Mouse (Mus musculus) cerebellum, postnatal 25 days (tissue): ENCODE data around the gene Klhdc4.
A peak's percentile ranks its signal among the peaks of the same experiment; 100 is the strongest.

ENCODE experiments used
- DNase-seq, 2 experiments: peaks; one replicate each; pipeline ENCODE4 v3.0.0; 2021; ENCODE audit warnings: mixed read lengths in 2 of 2

The Klhdc4 gene

DNA sequence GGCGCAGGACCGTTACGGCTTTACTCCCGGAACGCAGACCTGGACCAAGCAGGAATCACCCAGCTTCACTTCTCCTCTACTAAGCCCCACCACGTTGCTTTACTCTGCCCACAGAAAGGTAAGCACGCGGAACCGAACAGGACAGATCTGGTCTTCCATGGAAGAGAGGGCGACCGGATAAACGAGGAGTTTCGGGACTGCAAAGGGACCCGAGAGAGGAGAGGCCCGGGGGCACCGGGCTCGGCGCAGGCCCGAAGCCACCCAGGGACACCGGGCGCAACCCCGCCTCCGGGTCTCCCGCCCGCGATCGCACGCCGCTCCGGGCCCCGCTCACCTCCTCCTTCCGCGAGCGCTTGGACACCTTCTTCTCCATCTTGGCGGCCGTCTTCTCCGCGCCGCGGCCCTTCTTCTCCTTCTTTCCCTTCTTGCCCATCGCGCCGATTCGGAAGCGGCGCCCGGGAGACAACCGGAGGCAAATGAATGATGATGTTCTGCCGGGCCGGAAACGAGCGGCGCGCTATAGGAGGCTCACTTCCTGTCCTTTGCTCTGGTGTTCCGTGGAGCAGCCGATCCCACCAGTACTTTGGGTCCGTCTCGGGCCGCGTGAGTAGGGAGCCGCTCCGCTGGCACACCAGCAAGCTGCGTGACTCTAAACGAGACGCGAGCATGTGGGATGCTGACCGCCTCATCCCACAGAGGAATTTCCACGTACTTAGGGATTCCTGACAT, at the start of gene Klhdc4:
Klhdc4 (minus strand) TSS at position 522 of the 729 bp plus-strand sequence.
- peak; percentile 92 to 93 for DNase-seq

DNA sequence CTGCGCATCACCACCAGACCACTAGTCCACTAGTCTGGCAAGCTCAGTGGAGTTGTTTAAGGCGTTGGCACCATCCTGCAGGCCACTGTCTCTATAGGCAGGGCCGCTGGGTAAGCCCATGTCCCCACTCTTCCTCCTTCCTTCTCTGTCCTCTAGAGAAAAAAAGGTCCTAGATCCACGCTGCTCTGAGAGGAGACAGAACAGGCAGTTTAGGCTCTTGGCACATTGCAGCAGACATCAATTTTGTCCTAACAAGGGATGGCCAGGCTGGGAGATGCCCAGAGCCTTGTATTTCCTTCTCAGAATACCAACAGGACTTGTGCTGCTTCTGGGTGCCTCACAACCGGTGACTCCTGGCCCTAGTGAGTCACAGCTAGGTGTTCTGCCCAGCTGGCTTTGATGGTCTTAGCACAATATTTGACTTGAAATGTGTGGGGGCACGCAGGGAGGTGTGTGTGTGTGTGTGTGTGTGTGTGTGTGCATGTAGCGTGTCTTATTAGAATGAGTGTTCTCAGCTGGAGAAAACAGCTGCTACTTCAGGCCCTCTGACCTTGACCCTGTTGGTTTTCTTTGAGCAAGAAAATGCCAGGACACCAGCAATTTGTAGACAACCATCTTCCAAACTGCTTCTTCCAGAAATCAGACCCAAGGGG, 48.6 kb upstream of the Klhdc4 start:
- DNase-seq = no peak

DNA sequence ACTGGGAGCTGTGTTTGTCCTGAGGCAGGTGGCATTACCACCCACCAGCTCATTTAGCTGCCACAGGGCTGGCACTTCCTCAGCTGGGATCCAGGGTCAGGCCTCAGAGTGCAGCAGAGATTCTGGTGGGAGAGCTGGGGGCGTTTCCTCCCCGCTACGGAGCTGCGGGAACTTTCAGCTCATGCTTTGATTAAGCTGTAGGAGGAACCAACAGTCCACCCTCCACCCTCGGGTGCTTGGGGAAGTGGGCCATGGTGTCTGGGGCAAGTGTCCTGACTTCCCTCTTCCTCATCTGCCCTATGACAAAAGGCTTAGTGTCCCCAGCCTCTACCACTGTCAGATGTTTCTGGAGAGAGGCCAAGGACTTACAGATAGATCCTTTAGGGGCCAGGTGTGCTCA, 47.8 kb upstream of the Klhdc4 start:
- no peak for DNase-seq

DNA sequence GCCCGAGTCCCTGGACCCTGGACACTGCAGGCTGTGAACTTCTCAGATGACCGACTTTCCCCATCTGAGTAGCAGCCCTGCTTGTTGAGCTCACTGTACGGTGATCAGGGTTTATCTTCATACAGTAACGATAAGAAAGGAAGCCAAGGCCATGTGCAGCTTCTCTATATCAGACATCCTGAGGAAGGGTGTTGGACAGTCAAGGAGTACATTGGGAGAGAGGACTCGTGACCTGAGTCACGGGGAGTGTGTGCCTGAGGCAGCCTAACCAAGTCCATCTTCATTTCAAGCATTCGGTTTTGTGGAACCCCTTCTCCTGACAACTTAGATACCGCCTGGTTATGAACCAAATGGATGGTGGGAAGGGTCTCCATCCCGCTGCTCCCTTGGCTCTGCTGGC, 46.1 kb upstream of the Klhdc4 start:
- DNase-seq = no peak

DNA sequence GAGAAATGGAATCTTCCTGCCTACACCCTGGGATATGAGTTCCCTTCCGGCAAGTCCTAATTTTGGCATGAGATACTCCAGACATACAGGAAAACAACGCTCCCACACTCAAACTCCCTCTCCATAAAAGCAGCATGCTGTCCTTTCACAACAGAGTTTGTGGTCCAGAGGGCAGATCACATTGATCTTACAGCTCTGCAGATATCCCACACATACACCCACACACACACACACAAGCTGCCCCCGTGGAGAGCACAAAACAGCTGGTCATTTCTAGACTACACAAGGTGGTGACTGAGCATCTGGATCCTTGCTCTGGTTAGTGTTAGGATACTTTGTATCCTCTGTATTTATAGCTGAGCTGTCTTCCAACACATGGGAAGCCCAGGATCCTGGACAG, 45.7 kb upstream of the Klhdc4 start:
- no peak for DNase-seq

DNA sequence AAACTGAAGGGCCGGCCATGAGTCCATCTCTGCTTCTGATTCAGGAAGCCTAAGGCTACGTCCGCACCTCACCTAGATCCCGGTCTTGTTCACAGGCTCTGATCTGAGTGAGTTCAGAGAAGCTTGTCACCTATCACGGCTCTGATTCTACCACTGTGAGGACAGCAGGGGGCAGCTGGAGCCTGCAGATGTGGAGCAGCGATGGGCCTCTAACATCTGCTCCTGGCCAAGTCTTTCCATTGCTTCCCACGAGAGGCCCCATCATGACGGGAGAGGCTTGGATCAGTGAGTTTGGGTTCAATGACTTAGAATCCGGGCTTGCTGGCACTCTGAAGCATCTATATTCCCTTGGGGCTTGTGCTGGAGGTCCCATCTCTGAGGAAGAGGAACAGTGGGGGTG, 44.7 kb upstream of the Klhdc4 start:
- no peak for DNase-seq

DNA sequence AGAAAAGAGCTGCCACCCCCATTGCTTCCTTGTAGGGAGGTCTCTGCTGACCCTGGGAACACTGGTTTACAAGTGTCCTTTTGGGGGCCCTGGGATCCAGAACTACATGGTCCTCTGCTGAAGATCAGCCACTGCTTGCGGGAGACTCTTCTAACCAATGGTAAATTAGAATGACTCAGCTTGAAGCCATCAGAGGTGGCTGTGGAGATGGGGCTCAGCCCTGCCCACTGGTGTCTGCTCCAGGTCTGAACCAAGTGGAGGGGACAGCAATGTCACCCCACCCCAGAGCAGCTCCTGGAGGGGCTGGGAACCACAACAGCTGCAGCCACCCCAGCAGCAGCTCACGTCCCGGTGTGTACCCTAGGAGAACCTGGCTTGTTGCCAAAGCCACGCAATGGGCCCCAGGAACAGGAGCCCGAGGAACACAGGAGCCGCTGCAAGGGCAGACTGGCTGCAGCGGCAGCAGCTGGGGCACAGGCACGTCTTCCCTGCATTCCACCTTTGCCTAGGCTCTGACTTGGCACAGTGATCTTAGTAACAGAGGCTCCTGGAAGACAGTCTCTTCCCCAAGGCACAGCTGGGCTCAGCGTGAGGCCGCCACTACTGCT, 42.6 kb upstream of the Klhdc4 start:
- DNase-seq = peak in 1 of 2 experiments; percentile 11

DNA sequence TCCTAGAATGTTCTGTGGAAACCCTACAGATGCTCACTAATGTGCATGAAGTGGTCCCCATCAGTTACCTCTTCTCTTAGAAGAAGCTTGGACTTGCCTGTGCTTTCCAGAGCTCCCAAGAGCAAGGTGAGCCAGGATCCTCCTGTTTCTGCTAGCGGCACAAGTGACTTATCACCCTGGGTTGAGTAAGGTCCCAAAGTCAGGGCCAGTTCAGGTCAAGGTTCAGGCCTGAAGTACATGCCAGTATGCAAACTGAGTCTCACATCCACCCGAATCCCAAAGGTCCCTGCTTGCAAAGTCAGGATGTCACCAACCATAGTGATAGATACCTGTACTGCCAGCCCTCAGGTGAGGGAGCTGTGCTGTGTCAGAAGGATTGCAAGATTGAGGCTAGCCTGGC, 40.8 kb upstream of the Klhdc4 start:
- no peak for DNase-seq

DNA sequence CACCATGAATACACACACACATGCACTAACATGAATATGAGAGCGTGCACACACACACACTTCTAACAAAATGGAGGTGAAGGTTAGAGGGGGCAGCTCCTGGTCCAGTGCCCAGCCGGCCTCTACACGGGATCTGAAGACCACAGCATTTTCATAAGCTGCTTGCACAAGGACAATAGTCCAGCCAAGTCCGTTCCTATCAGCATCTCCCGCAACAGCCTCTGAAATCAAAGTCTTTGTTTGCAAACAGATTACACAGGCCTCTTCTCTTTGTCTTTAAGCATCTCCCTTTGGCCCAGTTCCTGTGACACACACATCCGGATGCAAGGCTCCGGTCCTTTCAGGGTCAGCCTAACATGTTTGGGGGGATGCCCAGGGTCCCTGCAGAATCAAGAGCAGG, 39.5 kb upstream of the Klhdc4 start:
- no peak for DNase-seq

DNA sequence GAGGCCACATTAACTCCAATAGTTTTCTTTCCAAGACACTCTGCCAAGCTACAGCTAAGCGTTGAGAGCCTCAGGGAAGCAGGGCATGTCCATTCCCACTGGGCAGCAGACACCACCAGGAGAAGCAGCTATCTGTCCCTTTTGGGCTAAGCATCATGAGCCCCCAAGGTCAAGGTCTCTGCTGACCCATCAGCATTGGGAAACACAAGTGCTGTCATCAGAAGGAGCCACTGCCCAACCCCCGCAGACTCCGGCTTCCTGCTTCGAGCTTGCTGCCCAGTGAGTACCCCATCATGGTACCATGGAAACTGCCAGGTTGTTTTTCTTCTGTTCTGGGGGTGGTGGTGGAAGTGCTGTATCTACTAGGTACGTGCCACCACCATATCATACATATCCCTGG, 38.8 kb upstream of the Klhdc4 start:
- no peak for DNase-seq

DNA sequence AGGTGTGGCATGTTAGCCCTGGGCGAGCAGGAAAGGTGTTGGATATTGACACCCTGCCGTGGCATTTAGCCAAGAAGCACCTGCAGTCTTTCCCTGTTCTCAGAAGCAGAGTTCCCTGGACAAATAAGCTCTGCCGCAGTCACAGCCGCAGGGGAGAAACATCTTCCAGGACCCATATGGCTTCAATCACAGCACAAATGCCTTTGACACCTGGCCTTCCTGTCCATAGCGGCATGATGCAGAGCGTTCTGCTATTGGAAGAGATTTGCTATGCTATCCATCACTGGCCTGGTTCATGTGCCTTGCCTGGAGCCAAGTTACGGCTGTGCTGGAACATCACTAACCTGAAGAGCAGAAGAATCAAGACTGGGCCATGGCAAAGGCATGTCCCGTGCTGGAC, 36.0 kb upstream of the Klhdc4 start:
- DNase-seq = peak in 1 of 2 experiments; percentile 34

DNA sequence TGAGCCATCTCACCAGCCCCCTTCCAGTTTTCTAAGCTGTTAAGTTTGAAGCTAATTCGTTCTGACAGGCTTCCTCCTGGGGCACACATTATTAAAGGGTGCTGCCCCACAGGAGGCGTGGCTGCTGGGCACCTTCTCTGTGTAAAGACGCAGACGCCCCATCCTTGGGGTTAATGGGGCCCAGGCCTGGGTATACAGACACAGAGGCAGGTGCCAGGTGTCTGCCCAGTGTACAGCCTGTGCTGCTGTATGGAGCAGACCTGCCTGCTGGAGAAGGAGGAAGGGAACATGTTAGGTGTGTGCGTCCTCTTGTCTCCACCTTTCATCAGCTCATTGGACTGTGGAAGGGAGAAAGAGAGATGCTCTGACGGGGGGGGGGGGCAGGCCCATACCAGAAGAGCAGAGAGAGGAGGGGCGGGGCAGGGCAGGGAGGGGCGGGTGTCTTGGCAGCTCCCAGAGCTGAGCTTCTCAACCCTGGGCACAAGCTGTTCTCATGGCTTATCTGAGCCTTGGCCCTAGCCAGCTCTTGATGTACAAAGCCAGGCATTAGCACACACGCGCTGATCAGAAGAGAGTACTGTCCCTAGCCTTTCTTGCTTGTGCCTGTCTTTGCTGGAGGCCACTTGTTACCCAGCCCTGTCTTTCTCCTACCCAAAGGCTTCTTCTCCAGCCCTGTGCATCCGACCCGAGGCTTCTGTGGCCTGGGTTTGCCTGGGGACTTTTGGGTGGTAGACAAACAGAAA, 32.6 kb upstream of the Klhdc4 start:
- DNase-seq = peak; percentile 65 to 74

DNA sequence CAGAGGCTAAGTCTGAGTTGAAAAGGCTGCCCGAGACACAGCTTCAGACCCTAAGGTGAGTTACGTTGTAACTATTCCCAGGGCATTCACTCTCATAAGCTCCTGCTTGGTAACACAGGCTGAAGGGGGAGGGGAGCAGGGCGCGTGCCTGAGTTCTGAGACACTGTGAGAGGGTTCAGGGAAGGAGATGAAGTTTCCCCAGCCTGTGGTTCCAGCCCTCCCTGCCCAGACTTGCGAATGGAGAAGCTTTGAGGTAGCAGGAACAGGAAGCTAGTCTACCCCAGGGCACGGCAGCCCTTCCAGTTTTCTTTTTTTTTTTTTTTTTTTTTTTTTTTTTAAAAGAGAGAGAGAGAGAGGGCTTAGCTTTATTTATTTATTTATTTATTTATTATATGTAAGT, 31.9 kb upstream of the Klhdc4 start:
- DNase-seq = peak in 1 of 2 experiments; percentile 30

DNA sequence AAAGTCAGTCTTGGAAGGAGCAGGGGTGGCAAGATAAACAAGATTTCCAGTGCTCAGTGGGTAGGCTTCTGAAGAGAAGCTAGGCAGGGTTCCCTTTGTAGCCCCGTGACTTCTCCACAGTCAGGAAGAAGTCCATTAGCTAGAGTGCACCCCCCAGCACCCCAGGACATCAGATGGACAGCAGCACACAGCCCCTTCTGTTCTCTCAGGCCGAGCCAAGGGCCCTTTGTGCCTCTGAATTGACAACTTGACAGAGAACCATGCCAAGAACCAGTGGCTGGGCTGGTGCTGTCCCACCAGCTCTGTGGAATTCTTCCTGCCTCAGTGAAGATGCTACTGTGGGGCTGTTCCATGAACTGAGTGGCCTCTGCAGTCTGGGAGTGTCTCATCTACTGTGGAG, 28.4 kb upstream of the Klhdc4 start:
- no peak for DNase-seq

DNA sequence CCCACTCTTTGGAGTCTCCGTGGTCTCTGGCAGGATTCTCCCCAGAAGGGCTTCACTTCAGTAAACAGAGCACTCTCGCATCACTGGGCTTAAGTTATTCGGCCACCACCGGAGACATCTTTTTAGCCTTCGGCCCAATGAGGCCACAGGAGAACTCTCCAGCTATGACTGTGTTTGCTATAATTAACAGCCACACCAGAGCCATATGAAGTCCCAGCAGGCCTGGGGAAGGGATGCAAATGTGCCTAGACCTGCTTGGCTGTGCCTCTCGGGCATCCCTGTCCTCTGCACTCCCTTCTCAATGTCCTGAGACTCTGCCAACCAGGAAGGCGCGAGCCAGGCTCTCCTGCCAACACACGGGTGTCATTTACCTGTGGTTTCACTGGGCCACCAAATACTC, 28.0 kb upstream of the Klhdc4 start:
- peak; percentile 94 for DNase-seq

DNA sequence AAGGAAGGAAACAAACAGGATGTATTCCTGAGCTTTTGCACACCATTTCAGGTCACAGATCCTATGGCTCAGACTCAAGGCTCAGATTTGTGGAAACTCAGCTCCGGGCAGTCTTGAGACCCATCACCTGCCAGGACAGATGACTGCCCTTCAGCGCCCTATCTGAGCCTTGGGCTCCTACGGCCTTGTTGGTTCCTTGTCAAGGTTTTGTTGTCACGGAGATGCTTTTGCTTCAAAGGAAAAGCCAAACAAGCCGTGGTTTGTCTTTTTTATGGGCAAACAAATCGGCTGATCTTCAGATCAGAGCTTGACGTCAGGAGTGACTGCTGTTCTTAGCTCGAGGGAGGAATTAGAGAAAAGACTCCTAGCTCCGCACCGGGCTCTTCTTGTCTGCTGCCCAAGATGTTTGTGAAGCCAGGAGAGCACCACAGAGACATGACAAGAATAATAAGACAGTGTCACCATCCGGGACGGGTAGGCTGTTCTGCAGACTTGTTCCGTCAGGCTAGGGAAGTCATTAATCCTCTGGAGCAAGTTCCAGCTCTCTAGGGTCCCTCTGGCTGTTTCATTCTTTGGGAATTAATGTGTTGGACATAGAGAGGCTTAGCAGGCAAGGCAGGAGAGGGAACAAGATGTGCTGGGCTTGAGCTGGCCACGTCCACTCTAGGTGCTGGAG, 26.8 kb upstream of the Klhdc4 start:
- peak in 1 of 2 experiments; percentile 41 for DNase-seq

DNA sequence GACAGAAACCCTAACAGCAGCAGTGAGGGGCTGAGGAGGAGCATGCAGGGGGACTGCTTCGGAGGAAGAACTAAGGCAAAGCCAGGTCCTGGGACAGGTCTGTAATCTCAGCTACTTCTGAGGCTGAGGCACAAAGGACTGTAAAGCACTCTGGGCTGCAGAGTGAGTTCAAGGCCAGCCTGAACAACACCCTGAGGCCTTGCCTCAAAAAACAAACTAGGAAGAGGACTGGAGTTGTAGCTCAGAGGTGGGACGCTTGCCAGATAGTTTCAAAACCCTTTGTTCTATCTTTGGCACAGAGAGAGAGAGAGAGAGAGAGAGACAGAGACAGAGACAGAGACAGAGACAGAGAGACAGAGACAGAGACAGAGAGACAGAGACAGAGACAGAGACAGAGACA, 24.2 kb upstream of the Klhdc4 start:
- no peak for DNase-seq

DNA sequence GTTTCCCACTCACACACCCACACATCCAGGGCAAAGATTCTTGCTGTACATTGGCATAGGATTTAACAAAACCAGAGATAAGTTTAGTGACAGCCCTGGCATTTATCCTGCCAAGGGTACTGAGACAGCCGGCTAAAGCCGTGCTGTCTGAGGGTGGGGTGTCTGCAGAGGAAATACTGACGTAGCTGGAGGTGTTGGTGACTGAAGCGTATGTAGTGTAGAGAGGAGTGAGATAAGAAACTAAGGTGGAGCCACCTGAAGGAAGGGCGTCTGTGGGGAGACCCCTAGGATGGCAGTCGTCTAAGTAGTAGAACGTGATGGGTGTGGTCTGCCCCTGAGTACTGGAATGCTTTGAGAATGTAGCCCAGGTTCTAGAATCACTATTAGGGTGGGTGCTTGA, 23.1 kb upstream of the Klhdc4 start:
- DNase-seq = no peak

DNA sequence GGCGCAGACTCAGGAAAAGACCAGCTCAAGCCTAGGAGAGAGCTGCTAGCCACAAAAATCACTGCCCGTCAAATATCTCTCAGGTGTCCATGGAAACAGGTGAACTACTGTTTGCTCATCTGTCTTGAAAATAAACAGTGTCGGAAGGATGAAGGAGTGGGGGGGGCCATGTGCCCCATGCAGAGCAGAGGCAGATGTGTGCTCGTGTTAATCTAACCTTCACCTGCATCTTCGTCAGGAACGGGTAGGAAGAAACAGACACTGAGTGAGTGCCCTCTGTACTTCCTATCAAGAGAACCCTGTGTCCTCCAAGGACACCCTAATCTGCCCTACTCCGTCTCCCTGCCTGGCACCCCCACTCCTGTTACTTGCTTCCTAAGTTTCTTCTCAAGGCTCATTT, 22.3 kb upstream of the Klhdc4 start:
- no peak for DNase-seq

DNA sequence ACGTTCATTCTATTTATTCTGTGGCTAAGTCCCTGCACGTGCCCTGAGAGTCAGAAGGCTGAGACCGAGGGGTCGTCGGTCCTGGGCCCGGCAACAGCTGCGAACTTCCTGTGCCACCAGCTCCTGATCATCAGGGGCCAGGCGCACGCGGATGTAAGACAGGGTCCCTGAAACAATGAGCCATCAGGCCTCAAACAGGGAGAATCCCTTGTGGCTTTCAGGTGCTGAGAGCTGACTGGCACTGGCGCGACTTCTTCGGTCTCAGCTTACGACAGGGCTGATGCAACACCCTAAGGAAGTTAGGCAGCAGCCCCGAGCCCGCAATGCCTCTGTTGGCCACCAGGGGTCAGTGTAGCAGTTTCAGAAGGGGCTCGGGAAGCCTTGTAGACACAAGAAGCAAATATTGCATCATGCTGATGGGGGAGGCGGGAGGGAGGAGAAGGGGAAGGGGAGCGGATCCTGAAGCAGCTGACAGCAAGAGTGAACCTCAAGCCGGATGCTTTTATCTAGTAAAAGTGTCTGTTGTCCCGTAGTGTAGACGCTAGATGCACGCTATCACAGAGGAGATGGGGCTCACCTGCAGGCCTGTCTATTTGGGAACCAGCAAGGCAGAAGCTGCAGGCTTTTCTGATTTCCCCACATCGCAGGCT, 21.6 kb upstream of the Klhdc4 start:
- DNase-seq = peak; percentile 99

DNA sequence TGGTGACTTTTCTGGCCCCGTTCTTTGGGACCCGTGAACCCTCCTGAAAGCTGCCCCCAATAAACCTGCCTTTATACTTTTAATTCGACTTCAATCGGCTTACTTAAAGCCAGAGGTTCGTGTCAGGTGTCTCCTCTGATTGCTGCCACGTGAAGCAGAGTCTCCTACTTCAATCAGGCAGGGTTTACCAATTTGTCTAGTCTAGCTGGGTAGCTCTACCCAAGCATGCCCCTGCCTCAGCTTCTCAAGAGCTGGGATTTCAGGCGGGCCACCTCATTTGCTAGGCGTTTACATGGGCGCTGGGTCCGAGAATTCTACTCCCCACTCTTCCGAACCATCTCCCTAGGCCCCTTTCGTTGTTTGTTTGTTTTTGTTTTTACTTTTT, 21.1 kb upstream of the Klhdc4 start:
- no peak for DNase-seq

DNA sequence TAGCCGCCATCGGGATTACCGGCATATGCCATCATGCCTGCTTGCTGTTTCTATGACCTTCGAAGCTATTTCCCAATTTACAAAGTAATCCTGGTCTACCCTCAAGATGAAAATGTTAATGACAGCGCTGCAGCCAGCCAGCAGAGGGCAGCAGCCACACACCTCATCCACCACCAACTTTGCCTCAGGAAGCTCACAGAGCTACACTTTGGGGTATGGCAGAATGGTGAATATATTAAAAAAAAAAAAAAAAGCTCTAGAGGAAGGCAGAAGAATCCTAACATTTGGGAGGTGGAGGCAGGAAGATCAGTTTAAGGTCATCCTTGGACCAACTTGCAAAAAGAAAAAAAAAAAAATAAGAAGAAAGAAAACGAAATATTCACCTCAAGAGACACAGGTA, 20.6 kb upstream of the Klhdc4 start:
- DNase-seq = peak; percentile 88 to 89
